Comparison of ENCODE assay signal across 8 mouse cellular contexts in the genomic region with DNA sequence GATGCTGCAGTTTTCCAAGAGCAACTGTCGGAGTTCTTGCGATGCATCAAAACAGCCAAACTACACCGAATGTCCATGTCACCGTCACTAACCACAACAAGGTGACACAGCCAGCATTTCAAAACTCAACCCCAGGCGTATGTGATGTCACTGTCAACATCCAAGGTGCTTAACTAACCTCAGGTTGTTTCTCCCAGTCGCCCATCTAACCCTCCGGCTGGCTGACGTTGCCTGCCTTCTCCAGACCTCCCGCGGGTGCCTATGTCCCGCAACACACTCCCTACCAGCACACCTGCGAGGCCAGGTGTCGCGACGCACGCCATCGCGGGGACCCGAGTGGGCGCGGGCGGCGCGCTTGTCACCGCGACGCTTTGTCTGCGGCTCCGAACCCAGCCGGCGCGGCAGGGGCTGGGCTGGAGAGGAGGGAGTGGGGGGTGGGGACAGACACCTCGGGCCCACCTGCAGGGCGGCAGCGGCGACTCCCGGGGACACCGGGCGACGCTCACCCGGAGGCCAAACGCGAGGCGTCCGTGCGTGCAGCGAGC. TPM values are rescaled to one million over a fixed set of nuclear protein-coding genes. Genes with fewer than 3 reads are reported as not detected.
A peak's percentile ranks its signal among the peaks of the same experiment; 100 is the strongest.
DNase-seq lines count a peak whose midpoint lies in the region; ATAC-seq and TF ChIP-seq lines count a peak whose summit lies in the region.

No protein-coding gene starts in this region.

- no peaks in the 10 kb centered on the region for H3K27me3 ChIP-seq in midbrain, embryonic 16.5 days (ENCODE audit: control insufficient read depth, insufficient read depth, low read depth, low read length)

- H3K9ac ChIP-seq in midbrain, embryonic 16.5 days (ENCODE audit: low read depth, low read length) = peak overlapping the region; percentile 99

- intact Hi-C loops in left cerebral cortex, postnatal 25 days (cut with DNase I) = loop anchor here (2.0 to 5.0 kb wide), 3 partner anchors 57 to 142 kb away; partner anchors contain the start of gene Abcd2

- H3K36me3 ChIP-seq in midbrain, embryonic 16.5 days (ENCODE audit: control insufficient read depth, insufficient read depth, low read length) = no peaks in the 10 kb centered on the region

- H3K4me3 ChIP-seq in lung, adult 2 months (replicated peaks; ENCODE audit: extremely low read depth, low read depth, low read length) = peak overlapping the region; percentile 82
- peak overlapping the region; percentile 96 for H3K4me3 ChIP-seq in midbrain, embryonic 16.5 days (ENCODE audit: low read depth, low read length)

- peak; percentile 29 for DNase-seq in lung, adult 2 months
- DNase-seq in lung, postnatal 4 days = no peak
- peak; percentile 72 to 73 for DNase-seq in cerebellum, postnatal 10 days
- DNase-seq in left cerebral cortex, postnatal 25 days (ENCODE audit: low spot score in 2 of 2) = peak; percentile 35 to 51
- no peak for DNase-seq in natural killer cell, adult 2 months (ENCODE audit: low spot score in 2 of 2)
- DNase-seq in B cell, adult 2 months = no peak

- no peak for TF ChIP-seq POLR2A in lung, adult 2 months (IDR thresholded peaks at IDR 0.05; ENCODE audit: borderline replicate concordance, extremely low read depth, low read depth, low read length)

- peak; percentile 11; the same call in 1 of the 2 replicates for ATAC-seq in granulocyte monocyte progenitor cell, adult 5-6 weeks (replicated peaks; ENCODE audit: poor library complexity, severe bottlenecking)
- peak; percentile 62 for ATAC-seq in midbrain, embryonic 16.5 days

- peak overlapping the region; percentile 99 for H3K27ac ChIP-seq in midbrain, embryonic 16.5 days (ENCODE audit: low read length)

- H3K9me3 ChIP-seq in midbrain, embryonic 16.5 days (replicated peaks; ENCODE audit: control insufficient read depth, low read length, poor library complexity, severe bottlenecking) = no peaks in the 10 kb centered on the region

- peaks cover 3% of the 10 kb centered on the region; the same call in 1 of the 2 replicates for H3K4me1 ChIP-seq in lung, adult 2 months (ENCODE audit: control insufficient read depth, insufficient read depth, low read length)
- peaks cover 28% of the 10 kb centered on the region for H3K4me1 ChIP-seq in midbrain, embryonic 16.5 days (ENCODE audit: control insufficient read depth, insufficient read depth, low read length)

- H3K4me2 ChIP-seq in midbrain, embryonic 16.5 days (ENCODE audit: low read length) = peak overlapping the region; percentile 77

- 2% methylated on average over 47 of the region's 47 CpGs for WGBS in lung, adult 2 months
- WGBS in midbrain, embryonic 16.5 days = under 1% methylated on average over 47 of the region's 47 CpGs

- TF ChIP-seq CTCF in lung, adult 2 months (IDR thresholded peaks at IDR 0.05; ENCODE audit: insufficient read depth, low read length) = no peak

RNA-seq across cellular contexts. Expression of gene Kif21a, which starts 0.7 kb away (rescaled TPM):
- polyA plus RNA-seq in lung, adult 2 months (2012; rRNA removed) = 5.8 and 8.4 TPM in 2 replicates
- total RNA-seq in granulocyte monocyte progenitor cell, adult 5-6 weeks (2014; fragmentation: Nextera tagmentation) = 0.09 and 0.38 TPM in 2 replicates
- 0.09 and 0.41 TPM in 2 replicates for total RNA-seq in granulocyte monocyte progenitor cell, adult 5-6 weeks (2017)
- total RNA-seq in left cerebral cortex, postnatal 25 days (2021) = 100 to 1,000 TPM; 113 to 119 TPM
- polyA plus RNA-seq in midbrain, embryonic 16.5 days (2015; fragmentation: Nextera tagmentation; extraction: Ambion mirVana) = 44.7 and 54.7 TPM in 2 replicates

Comparison
In these comparisons a context has a peak if more than half of its experiments do, and no peak if none do; other contexts are left out.
1. DNase-seq: peak in lung, adult 2 months (single experiment), cerebellum, postnatal 10 days (2 of 2) and left cerebral cortex, postnatal 25 days (2 of 2); none in lung, postnatal 4 days (0 of 2), natural killer cell, adult 2 months (0 of 2) and B cell, adult 2 months (0 of 2).
2. RNA of gene Kif21a, which starts 0.7 kb away (total RNA-seq): 113 to 119 TPM in left cerebral cortex, postnatal 25 days; 0.09 to 0.41 TPM in granulocyte monocyte progenitor cell, adult 5-6 weeks; every median in the first group is over 10 times any median in the second.